Mouse (Mus musculus) cerebellum, adult 2 months (tissue): Measurements from ENCODE around the gene Grin2a.
"Not testable (repeated sequence)": the region's sequence is repeated elsewhere in the genome, so short reads cannot be mapped to it uniquely, and the experiment has no call there.

Experiments used
- CTCF ChIP-seq: fragments of 200-500 bp; IDR thresholded peaks from 2 replicates; pipeline ENCODE4 v1.5.1; 2011; ENCODE audit warnings: low read depth, mild to moderate bottlenecking, control low read depth, low read length, moderate library complexity, borderline replicate concordance; ENCODE audit not compliant: insufficient read depth
- POLR2A ChIP-seq: fragments of 200-500 bp; IDR thresholded peaks from 2 replicates; pipeline ENCODE4 v1.6.1; 2011; ENCODE audit warnings: low read length, control low read depth, borderline replicate concordance; ENCODE audit not compliant: insufficient read depth

DNA sequence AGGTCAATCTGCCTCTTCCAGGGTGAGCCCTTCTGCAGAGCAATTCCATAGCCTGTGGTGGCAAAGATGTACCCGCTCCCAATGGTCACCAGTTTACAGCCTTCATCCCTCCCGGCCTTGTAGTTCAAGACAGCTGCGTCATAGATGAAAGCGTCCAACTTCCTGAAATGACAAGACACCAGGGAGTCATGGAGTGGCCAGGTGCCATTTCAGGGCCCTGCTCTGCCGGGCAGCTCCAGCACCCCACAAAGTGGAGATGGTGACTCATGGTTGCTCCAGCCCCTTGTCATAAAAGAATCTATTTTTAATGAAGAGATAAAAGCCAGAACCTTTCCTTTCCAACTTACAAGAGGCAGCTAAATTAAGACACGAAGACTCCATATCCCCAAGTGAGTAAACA lies 382.8 kb downstream of the Grin2a start:
- TF ChIP-seq POLR2A, CTCF: not testable (repeated sequence)
